Mouse (Mus musculus) left cerebral cortex, postnatal 25 days (tissue): ENCODE results near the gene Cdc25b. TPM values are rescaled to one million over a fixed set of nuclear protein-coding genes. Genes with fewer than 3 reads are reported as not detected.

Experiments
- DNase-seq, 2 experiments: peaks; one replicate each; pipeline ENCODE4 v3.0.0; 2022; ENCODE audit warnings: low spot score in 2 of 2, mixed read lengths in 1 of 2
- intact Hi-C: fragments of 180-260 bp; cut with DNase I; formaldehyde crosslinking; loops from one replicate; pipeline ENCODE4 v1.15.1; 2025
- total RNA-seq, 2 experiments: library from RNA; stranded (reverse); gene quantifications; 2 replicates each; pipeline ENCODE4 v1.2.3; 2021

Cdc25b gene
- total RNA-seq, result 10 to 100 TPM; 13.3 to 16.2 TPM

DNA sequence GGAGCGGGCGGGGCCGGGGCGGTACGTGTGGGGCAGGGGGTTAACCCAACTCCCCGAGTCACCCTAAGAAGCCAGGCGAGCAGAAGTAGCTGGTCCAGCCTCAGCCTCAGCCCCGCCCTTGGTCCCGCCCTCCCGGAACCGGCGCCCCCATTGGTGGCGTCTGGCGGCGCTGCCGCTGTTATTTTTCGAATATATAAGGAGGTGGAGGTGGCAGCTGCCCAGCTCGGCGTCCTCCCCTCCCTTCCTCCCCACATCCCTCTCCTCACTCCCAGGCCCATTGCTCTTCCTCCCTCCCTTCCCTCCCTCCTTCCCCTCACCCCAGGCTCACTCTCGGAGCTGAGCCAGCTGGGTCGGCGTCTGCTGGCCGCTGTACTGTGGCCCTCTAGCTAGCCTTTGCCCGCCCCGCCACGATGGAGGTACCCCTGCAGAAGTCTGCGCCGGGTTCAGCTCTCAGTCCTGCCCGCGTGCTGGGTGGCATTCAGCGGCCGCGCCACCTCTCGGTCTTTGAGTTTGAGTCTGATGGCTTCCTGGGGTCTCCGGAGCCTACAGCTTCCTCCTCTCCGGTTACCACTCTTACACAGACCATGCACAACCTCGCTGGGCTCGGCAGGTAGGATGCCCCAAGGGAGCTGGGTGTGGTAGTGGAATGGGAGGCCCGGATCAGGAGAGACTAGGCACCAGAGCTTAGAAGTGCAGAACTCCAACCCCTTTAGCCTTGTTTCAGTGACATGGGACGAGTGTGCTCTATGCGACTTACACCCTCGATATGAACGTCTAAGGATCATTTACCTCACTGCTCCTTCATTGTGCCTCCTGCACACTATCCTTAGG is at the start of gene Cdc25b, which contains the start of gene Spef1:
TSS of gene Cdc25b (plus strand) at position 179 of the 831 bp plus-strand sequence.
TSS of gene Spef1 (minus strand) at position 512 of the 831 bp plus-strand sequence.
- DNase-seq, result peak; percentile 71 to 88
- intact Hi-C loops, result loop anchor here (1.0 kb wide), 1 partner anchor 23 kb away; no protein-coding TSS in a partner anchor

- no peak for DNase-seq
- intact Hi-C loops, result no loop called here
Measured at GRCm38 (mm10) chr2:131138296-131138695, 48.5 kb upstream of the Cdc25b start.

- intact Hi-C loops, result no loop called here
- no peak for DNase-seq
Measured at GRCm38 (mm10) chr2:131138760-131139159, 48.0 kb upstream of the Cdc25b start.

- no peak for DNase-seq
- intact Hi-C loops, result no loop called here
Measured at GRCm38 (mm10) chr2:131139287-131139686, 47.5 kb upstream of the Cdc25b start.

GRCm38 (mm10) chr2:131139886-131140532 is 46.7 kb upstream of the Cdc25b start:
- intact Hi-C loops, result loop anchor here (5.0 kb wide), 1 partner anchor 43 kb away; no protein-coding TSS in a partner anchor
- DNase-seq, result no peak

- intact Hi-C loops, result loop anchor here (5.0 kb wide), 1 partner anchor 43 kb away; no protein-coding TSS in a partner anchor
- no peak for DNase-seq
Measured at GRCm38 (mm10) chr2:131140533-131140905, 46.2 kb upstream of the Cdc25b start.

- intact Hi-C loops, result loop anchor here (5.0 kb wide), 1 partner anchor 44 kb away; no protein-coding TSS in a partner anchor
Measured at GRCm38 (mm10) chr2:131141336-131141986, 45.3 kb upstream of the Cdc25b start.

GRCm38 (mm10) chr2:131142592-131142991 is 44.2 kb upstream of the Cdc25b start:
- intact Hi-C loops, result loop anchor here (5.0 kb wide), 1 partner anchor 45 kb away; no protein-coding TSS in a partner anchor

More at GRCm38 (mm10) chr2:131141336-131141986, 45.3 kb upstream of the Cdc25b start:
- no peak for DNase-seq

DNA sequence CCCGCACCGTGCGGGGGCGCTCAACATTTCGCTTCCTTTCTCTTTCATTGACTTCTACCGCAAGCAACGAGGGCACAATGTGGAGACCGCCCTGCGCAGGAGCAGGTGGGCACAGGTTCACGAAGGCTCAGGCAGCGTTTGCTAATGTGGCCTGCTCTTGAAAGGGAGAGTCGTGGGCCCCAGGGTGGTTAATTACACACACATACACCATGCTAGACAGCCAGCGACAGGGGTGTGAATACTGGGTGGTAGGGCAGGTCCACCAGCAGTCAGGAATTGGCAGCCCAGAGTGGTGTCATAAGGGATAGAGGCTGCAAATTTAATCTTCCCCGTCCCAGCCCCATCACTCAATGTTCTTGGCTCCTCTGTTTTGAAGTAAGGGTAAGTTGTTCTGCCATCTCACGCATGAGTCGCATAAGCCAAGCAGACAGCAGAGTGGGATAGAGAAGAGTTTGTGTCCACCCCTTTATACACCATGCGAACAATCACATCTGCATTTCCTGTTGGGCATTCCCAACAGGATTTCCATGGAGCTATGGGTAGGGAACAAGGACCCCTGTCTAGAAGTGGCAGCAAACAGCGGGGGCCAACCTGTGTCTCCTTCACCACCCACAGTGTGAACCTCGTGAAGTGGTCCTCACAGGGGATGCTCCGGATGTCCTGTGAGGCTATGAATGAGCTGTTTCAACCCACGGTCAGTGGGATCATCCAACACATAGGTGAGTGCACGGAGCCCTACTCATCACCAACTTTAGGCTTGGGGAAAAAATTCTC is 43.6 kb upstream of the Cdc25b start:
- intact Hi-C loops, result loop anchor here (5.0 kb wide), 1 partner anchor 46 kb away; no protein-coding TSS in a partner anchor
- no peak for DNase-seq

More at GRCm38 (mm10) chr2:131142592-131142991, 44.2 kb upstream of the Cdc25b start:
- DNase-seq, result peak; percentile 33 to 37

DNA sequence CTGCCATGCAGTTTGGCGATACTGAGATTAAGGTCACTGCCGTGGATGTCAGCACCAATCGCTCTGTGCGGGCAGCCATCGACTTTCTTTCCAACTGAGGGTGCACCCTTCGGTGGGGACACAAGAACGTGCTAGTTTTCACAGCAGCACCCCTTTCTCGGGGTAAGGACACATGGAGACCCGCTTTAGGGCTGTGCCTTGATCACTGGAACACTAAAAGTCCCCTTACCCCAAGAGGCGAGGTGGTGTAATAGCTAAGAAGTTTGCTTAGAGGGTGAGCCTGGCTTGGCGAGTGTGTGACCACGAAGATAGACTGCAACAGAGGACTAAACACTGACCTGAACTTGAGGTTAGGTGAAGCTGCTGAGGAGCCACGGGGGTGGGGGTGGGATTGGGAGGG is 41.6 kb upstream of the Cdc25b start:
- intact Hi-C loops, result no loop called here

GRCm38 (mm10) chr2:131145536-131145935 is 41.2 kb upstream of the Cdc25b start:
- intact Hi-C loops, result no loop called here
- no peak for DNase-seq

More for the DNA sequence above, 41.6 kb upstream of the Cdc25b start:
- DNase-seq, result no peak

DNA sequence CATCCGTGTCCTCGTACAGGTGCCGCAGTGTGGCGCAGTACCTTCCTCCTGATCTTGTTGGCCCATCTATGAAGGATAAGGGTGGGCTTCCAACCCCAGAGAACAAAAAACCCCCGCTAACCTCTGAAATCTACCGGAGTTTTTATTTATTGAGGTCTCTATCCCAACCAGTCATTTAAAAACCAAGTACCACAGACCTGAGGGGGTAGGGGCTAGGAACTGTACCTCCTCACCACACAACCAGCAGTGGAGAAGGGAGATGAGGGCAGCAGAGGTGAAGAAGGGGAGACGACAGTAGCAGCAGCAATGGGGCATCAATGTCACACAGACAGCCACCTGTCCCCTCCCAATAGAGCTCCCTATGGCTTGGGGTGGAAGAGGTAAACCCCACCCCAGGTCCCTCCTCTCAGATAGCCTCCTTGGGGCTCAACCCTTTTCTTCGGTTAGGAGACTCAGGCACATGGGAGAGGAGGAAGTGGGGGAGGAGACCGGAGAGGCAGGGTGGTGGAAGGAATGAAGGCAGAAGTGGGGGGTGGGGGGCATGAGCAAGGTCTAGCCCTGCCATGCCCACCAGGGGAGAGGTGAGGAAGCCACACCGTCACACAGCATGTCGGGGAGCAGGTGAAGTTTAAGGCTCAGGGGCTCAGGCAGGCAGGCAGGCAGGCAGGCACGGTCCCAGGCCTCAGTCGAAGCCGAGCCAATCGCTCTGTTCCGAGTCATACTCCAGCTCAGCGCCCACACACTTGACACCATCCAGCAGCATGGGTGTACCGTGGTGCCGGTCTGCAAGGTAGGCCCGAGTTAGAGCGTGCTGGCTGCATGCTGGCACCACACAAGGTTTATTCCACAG is 40.3 kb upstream of the Cdc25b start:
- intact Hi-C loops, result no loop called here
- DNase-seq, result peak in 1 of 2 experiments; percentile 40

DNA sequence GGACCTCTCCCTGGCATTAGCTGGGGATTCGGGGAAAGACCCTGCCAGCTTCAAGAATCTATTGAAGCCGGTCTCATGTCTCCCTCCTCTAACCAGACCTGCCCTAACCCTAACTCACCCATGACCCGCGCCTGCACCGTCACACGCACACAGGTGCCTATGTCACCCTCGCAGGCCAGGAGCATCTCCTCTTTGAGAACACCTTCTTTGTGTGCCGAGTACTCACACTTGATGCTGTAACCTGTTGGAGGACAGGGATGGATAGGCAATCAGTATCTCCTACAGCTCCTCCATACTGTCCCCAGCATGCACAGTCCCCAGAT is 39.7 kb upstream of the Cdc25b start:
- DNase-seq, result no peak
- intact Hi-C loops, result no loop called here

- intact Hi-C loops, result no loop called here
- no peak for DNase-seq
Measured at GRCm38 (mm10) chr2:131148353-131149253, 38.1 kb upstream of the Cdc25b start.

DNA sequence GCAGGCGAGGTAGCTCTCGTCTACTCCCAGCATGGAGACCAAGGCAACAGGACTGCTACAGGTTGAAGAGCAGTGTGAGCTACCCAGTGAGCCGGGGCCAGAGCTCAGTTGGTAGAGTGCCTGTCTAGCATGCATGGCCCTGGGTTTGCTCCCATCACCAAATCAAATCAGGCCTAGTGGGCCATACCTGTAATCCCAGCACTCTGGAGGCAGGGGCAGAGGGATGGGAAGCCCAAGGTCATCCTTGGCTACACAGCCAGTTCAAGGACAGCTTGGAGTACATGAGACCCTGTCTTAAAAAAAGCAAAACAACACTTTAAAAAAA is 37.5 kb upstream of the Cdc25b start:
- no peak for DNase-seq
- intact Hi-C loops, result no loop called here

DNA sequence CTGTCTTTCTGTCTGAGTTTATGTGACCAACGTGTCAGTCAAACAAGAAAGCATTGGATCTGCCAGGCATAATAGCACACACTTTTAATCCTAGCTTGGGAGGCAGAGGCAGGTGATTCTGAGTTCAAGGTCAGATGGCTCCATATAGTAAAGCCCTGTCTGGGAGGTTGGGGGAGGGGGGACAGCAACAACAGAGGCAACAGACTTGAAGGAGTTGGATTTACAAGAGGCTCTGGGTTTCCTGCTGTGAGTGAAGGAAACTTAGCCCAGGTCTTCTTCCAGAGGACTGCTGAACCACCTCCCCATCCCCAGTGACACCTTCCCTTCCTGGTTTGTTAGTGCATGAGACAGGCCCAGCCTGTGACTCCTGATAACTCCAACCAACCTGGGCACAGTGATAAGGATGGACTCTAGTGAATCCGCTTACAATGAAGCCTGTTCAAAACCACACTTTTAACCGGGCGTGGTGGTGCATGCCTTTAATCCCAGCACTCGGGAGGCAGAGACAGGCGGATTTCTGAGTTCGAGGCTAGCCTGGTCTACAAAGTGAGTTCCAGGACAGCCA is 34.5 kb upstream of the Cdc25b start:
- intact Hi-C loops, result no loop called here
- no peak for DNase-seq

DNA sequence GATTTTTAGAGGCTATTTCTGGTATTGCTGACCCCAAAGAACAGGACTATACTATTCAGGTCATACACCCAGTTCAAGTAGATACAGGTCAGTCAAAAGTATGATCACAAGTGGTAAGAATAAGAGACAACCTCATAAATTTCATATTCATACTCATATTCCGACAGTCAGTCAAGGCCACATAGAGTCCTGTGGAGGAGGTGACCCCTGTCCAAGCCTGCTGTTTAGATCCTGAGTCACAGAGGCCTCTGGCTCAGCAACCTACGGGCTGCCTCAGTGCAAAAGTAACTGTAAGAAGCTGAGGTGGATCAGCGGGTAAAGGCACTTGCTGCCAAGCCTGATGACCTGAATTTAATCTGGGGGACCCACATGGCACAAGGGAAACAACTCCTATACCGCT is 32.7 kb upstream of the Cdc25b start:
- intact Hi-C loops, result no loop called here

More for the DNA sequence above, 32.7 kb upstream of the Cdc25b start:
- no peak for DNase-seq
